Mouse (Mus musculus) urinary bladder, postnatal 4 days (tissue): Measurements from ENCODE around the gene Cbx1.
A peak's percentile ranks its signal among the peaks of the same experiment; 100 is the strongest.
"Not testable (repeated sequence)": the region's sequence is repeated elsewhere in the genome, so short reads cannot be mapped to it uniquely, and the experiment has no call there.

Experiments
- DNase-seq, 2 experiments: peaks; one replicate each; pipeline ENCODE4 v3.0.0; 2021 to 2022; ENCODE audit warnings: low spot score in 2 of 2

Cbx1 gene

DNA sequence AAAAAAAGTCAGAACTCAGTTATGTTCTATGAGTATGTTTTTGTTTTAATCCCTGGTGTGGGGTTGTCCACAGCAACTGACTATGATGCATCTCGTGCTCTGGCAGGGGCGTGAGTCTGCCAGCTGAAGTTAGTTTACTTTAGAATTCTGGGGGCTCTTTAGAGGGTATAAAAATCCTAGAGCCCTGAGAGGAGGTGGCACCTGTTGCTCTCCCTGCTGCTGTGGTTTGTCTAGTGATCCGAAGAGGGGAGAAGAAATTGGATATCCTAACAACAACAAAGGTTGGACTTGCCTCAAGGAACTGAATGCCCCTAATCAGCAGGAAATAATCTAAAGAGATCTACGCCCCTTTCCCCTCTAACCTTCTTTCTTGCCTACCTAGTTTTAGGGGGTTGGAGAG lies 49.4 kb downstream of the Cbx1 start:
- DNase-seq, result no peak

DNA sequence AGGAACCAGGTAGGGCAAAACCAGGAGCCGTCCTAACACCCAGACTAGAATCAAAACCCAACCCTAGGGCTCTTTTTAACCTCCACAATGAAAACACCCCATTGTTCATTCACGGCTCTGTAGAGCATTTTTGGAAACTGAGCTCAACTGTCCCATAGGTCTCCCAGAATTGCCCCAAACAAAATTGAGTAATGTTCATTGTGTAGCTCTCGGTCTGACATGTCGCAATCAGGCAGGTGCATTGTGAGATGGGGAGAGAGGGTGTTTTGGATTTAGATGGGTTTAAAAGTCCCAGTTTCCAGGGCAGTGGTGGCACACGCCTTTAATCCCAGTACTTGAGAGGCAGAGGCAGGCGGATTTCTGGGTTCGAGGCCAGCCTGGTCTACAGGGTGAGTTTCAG lies 50.5 kb downstream of the Cbx1 start:
- no peak for DNase-seq

DNA sequence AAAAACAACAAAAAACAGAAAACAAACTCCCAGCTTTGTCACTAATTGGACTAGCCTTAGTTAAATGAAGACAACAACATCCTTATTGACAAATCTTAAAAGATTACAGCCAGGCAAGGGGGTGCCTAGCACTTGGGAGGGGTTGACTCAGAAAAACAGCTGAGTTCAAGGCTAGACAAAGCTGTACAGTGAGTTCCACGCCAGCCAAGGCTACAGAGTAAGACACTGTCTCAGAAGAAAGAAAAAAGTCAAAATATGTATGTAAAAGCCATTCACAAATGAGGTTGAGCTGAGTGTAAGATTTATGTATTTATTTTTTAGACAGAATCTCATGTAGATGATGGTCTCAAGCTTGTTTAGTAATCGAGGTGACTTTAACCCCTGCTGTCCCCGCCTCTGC lies 51.0 kb downstream of the Cbx1 start:
- DNase-seq, result no peak

DNA sequence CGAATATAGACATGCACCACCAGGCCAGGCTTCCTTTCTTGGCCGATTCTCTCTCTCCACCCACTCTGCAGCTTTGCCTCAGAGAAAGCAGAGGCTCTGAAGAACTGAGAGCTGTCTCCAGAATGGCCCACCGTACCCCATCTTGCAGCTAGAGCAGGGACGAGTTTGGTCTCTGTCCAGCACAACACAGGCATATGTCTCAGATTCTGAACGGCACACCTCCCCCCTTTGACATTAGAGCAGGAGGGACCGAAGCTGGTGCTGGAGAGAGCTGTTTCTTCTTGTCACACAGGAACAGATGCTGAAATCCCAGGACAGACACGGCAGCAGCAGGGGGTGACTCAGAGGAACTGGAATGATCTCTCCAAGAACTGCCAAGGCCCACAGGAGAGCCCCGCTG lies 51.4 kb downstream of the Cbx1 start:
- no peak for DNase-seq

DNA sequence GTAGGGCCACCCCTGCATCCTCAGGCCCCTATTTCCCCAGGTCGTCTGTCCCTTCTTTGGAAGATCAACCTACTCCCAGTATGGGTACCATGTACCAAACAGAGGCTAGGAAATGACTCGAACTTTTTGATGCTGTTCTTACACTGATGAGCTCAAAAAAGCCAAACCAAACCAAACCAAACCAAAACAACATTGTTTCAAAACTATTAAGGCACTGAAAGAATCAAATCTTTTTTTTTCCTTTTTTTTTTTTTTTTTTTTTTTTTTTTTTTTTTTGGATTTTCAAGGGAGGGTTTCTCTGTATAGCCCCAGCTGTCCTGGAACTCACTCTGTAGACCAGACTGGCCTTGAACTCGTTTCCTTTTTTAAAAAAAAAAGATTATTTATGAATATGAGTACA lies 54.7 kb downstream of the Cbx1 start:
- no peak for DNase-seq

DNA sequence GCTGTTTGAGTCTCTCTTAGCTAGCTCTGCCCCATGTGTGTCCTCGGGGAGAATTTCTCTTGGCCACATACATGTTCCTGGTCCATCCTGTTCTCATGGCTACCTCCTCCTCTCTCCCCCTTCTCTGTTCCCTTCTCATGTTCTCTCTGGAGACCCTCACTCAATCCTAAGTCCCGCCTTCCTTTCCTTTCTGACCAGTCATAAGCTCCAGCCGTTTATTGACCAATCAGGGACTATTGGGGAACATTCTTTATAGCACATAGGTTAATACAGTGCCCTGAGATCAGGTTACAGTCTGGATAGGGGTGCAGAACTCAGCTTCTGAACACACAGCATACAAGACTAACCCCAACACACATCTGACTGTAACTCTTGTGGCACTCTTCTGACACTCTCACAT lies 58.3 kb downstream of the Cbx1 start:
- no peak for DNase-seq

DNA sequence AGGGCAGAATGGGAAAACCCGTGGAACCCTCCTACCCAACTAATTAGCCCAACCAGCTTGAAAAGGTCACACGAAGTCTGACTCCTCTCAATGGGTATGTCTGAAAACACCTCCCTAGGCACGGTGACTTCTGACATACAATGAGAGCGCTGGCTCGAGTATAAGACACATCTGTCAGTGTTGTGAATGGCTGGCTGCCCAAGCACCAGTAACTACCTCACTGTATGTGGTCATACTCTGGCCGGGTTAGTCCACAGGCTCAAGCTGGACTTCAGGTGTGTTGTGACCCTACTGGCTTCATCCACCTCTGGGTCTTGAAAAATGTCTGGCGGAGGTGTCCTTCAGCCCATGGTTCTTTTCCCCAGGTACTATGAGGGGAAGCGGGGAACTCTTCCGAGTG lies 59.8 kb downstream of the Cbx1 start:
- DNase-seq, result no peak

DNA sequence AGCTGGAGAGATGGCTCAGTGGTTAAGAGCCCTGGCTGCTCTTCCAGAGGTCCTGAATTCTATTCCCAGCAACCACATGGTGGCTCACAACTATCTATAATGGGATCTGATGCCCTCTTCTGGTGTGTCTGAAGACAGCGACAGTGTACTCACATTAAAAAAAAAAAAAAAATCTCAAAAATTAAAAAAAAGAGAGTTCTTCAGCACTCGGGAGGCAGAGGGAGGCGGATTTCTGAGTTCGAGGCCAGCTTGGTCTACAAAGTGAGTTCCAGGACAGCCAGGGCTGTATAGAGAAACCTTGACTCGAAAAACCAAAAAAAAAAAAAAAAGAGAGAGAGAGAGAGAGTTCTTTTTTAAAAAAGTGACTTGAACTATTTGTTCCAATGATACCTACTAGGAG lies 60.2 kb downstream of the Cbx1 start:
- DNase-seq, result not testable (repeated sequence)

DNA sequence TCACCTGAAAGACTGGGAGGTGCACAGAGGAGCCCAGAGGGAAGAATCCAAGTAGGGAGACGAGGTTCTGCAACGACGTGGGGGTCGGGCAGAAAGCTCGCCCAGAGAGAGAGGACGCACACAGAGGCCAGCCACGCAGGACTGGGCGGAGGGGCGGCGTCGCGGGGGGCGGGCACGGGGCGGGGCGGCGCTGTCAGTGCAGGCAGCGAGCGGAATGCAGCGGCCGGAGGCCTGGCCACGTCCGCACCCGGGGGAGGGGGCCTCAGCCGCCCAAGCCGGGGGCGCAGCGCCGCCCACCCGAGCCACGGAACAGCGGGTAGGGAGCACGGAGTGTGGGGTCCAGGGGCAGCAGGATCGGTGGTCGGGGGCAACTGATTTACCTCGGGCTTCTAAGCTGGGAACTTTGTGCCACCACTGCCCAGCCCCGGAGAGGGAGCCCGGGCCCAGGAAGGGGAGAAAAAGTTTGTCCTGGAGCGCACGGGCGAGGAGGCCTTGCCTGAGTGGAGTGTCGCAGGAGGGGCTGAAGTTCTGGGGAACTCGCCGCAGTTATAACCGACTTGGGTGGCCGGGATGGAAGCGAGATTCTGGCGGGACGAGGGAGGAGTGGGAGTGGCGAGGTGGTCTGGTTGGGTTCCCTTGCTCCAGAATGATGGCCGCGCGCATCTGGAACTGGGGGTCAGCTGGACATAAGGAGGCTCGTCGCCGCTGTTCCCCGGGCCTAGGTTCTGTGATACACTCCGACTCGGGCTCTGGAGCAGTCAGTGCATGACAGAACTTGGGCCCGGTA lies 60.9 kb downstream of the Cbx1 start, which contains the start of gene Copz2:
Gene Copz2 (plus strand): TSS at position 190 of the 787 bp plus-strand sequence.
- peak in 1 of 2 experiments; percentile 64 for DNase-seq

DNA sequence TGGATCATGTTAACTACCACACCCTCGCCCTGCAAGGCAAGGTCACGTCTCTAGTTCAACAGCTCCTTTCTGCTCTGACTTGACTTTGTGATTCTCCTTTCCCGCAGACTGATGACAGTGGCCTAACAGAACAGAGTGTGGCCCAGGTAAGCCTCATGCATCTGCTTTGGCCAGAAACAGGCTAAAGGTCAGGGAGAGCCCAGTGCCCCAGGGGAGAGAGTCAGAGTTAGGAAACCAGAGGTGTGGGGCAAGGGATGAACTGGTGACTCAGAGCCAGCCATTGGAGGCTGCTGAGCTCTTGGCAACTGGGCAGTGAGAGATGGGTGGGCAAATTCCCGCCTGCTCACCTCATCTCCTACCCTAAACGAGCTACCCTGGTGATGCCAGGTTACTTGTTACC lies 68.5 kb downstream of the Cbx1 start:
- DNase-seq, result no peak
